Mouse (Mus musculus): ENCODE measurements around the gene Bphl. TPM values are rescaled to one million over a fixed set of nuclear protein-coding genes. Genes with fewer than 3 reads are reported as not detected.
"Not testable (repeated sequence)": the region's sequence is repeated elsewhere in the genome, so short reads cannot be mapped to it uniquely, and the experiment has no call there.

The Bphl gene
- polyA plus RNA-seq, 1 experiment from 2014 or later, result 72.1 TPM

GRCm38 (mm10) chr13:34076561-34077491 is 39.4 kb downstream of the Bphl start:
- Histone ChIP-seq H3K27me3 (no peaks in the 10 kb centered on the region; the same call in 1 of the 2 replicates), H3K4me1 (peaks cover 22% of the 10 kb centered on the region), H3K27ac (replicated peaks) (peak overlapping the region; percentile 71), H3K4me2 (replicated peaks) (peak overlapping the region; percentile 74), H3K9me3 (replicated peaks) (no peaks in the 10 kb centered on the region), H3K36me3 (0 out of 2 replicates have a peak, but pooled peaks cover 4% of the 10 kb centered on the region), H3K4me3 (replicated peaks) (peak overlapping the region; percentile 73), H3K9ac (no peak overlapping the region)
- WGBS, result 42% methylated on average over 20 of the region's 20 CpGs
- no peak; the same call in 1 of the 2 replicates for ATAC-seq (ENCODE audit: insufficient number of reproducible peaks, low FRiP score, low TSS enrichment, low read depth)

GRCm38 (mm10) chr13:34077492-34078271 is 40.3 kb downstream of the Bphl start, which contains the start of gene Tubb2a:
Gene Tubb2a, minus strand, starts transcription at chr13:34078007.
- H3K27ac ChIP-seq (replicated peaks), result peak within 1 kb of the TSS; percentile 71
- H3K9ac ChIP-seq, result peak within 1 kb of the TSS; percentile 62
- H3K36me3 ChIP-seq, result 0 out of 2 replicates have a peak, but pooled peaks cover 4% of the 10 kb centered on the region
- under 1% methylated on average over 45 of the region's 45 CpGs for WGBS
- peak within 1 kb of the TSS; percentile 73 for H3K4me3 ChIP-seq (replicated peaks)
- peak; percentile 92 for ATAC-seq (ENCODE audit: insufficient number of reproducible peaks, low FRiP score, low TSS enrichment, low read depth)
- H3K4me2 ChIP-seq (replicated peaks), result peak within 1 kb of the TSS; percentile 74
- peaks cover 22% of the 10 kb centered on the region for H3K4me1 ChIP-seq
- no peaks in the 10 kb centered on the region; the same call in 1 of the 2 replicates for H3K27me3 ChIP-seq
- no peaks in the 10 kb centered on the region for H3K9me3 ChIP-seq (replicated peaks)

- ATAC-seq (ENCODE audit: insufficient number of reproducible peaks, low FRiP score, low TSS enrichment, low read depth), result no peak
- no peak overlapping the region for H3K27ac ChIP-seq (replicated peaks)
- 0 out of 2 replicates have a peak, but pooled peaks cover 4% of the 10 kb centered on the region for H3K36me3 ChIP-seq
- peak overlapping the region; percentile 62; the same call in 1 of the 2 replicates for H3K9ac ChIP-seq
- H3K27me3 ChIP-seq, result no peaks in the 10 kb centered on the region; the same call in 1 of the 2 replicates
- H3K4me2 ChIP-seq (replicated peaks), result peak overlapping the region; percentile 74
- H3K4me1 ChIP-seq, result peaks cover 22% of the 10 kb centered on the region
- no peaks in the 10 kb centered on the region for H3K9me3 ChIP-seq (replicated peaks)
- peak overlapping the region; percentile 73 for H3K4me3 ChIP-seq (replicated peaks)
- WGBS, result 34% methylated on average over 16 of the region's 16 CpGs
Measured at GRCm38 (mm10) chr13:34078500-34079280, 41.3 kb downstream of the Bphl start.

GRCm38 (mm10) chr13:34079801-34080200 is 42.4 kb downstream of the Bphl start:
- no peak for ATAC-seq (ENCODE audit: insufficient number of reproducible peaks, low FRiP score, low TSS enrichment, low read depth)
- H3K9ac ChIP-seq, result no peak overlapping the region
- H3K4me1 ChIP-seq, result peaks cover 22% of the 10 kb centered on the region

GRCm38 (mm10) chr13:34081926-34082325 is 44.5 kb downstream of the Bphl start:
- H3K4me3 ChIP-seq (replicated peaks), result no peak overlapping the region
- WGBS, result 74% methylated on average over 4 of the region's 4 CpGs
- no peak for ATAC-seq (ENCODE audit: insufficient number of reproducible peaks, low FRiP score, low TSS enrichment, low read depth)

More at GRCm38 (mm10) chr13:34079801-34080200, 42.4 kb downstream of the Bphl start:
- no peaks in the 10 kb centered on the region for H3K9me3 ChIP-seq (replicated peaks)
- no peaks in the 10 kb centered on the region; the same call in 1 of the 2 replicates for H3K27me3 ChIP-seq
- 0 out of 2 replicates have a peak, but pooled peaks cover 4% of the 10 kb centered on the region for H3K36me3 ChIP-seq
- H3K4me2 ChIP-seq (replicated peaks), result no peak overlapping the region
- WGBS, result 80% methylated on average over 3 of the region's 3 CpGs
- no peak overlapping the region for H3K27ac ChIP-seq (replicated peaks)
- H3K4me3 ChIP-seq (replicated peaks), result no peak overlapping the region

GRCm38 (mm10) chr13:34084026-34084750 is 46.8 kb downstream of the Bphl start:
- WGBS, result 48% methylated on average over 9 of the region's 9 CpGs
- peak overlapping the region; percentile 40; the same call in 1 of the 2 replicates for H3K27ac ChIP-seq (replicated peaks)
- H3K27me3 ChIP-seq, result no peaks in the 10 kb centered on the region; the same call in 1 of the 2 replicates
- no peaks in the 10 kb centered on the region for H3K9me3 ChIP-seq (replicated peaks)
- ATAC-seq (ENCODE audit: insufficient number of reproducible peaks, low FRiP score, low TSS enrichment, low read depth), result no peak
- no peak overlapping the region for H3K4me2 ChIP-seq (replicated peaks)
- H3K36me3 ChIP-seq, result no peaks in the 10 kb centered on the region
- no peak overlapping the region for H3K4me3 ChIP-seq (replicated peaks)
- H3K4me1 ChIP-seq, result peaks cover 13% of the 10 kb centered on the region
- no peak overlapping the region for H3K9ac ChIP-seq

More at GRCm38 (mm10) chr13:34081926-34082325, 44.5 kb downstream of the Bphl start:
- Histone ChIP-seq H3K4me2 (replicated peaks) (no peak overlapping the region), H3K4me1 (peaks cover 11% of the 10 kb centered on the region), H3K9me3 (replicated peaks) (no peaks in the 10 kb centered on the region), H3K9ac (no peak overlapping the region), H3K36me3 (no peaks in the 10 kb centered on the region), H3K27me3 (no peaks in the 10 kb centered on the region; the same call in 1 of the 2 replicates), H3K27ac (replicated peaks) (no peak overlapping the region)

- WGBS, result 50% methylated on average over 7 of the region's 7 CpGs
- H3K27ac ChIP-seq (replicated peaks), result no peak overlapping the region
- no peak for ATAC-seq (ENCODE audit: insufficient number of reproducible peaks, low FRiP score, low TSS enrichment, low read depth)
Measured at GRCm38 (mm10) chr13:34087052-34087812, 49.8 kb downstream of the Bphl start.

GRCm38 (mm10) chr13:34088201-34088649 is 50.8 kb downstream of the Bphl start:
- not testable (repeated sequence) for H3K36me3 ChIP-seq; H3K27me3 ChIP-seq; H3K9me3 ChIP-seq (replicated peaks); ATAC-seq (ENCODE audit: insufficient number of reproducible peaks, low FRiP score, low TSS enrichment, low read depth); H3K4me2 ChIP-seq (replicated peaks); H3K9ac ChIP-seq; H3K4me3 ChIP-seq (replicated peaks)
- Histone ChIP-seq H3K4me1 (peaks cover 16% of the 10 kb centered on the region), H3K27ac (replicated peaks) (0 out of 2 replicates have a peak overlapping the region, but pooled peaks have one; percentile 19)
- 55% methylated on average over 5 of the region's 5 CpGs for whole genome bisulfite sequencing

More at GRCm38 (mm10) chr13:34087052-34087812, 49.8 kb downstream of the Bphl start:
- Histone ChIP-seq H3K4me2 (replicated peaks) (no peak overlapping the region), H3K36me3 (no peaks in the 10 kb centered on the region), H3K4me1 (peaks cover 16% of the 10 kb centered on the region), H3K4me3 (replicated peaks) (no peak overlapping the region), H3K9ac (no peak overlapping the region), H3K27me3 (no peaks in the 10 kb centered on the region), H3K9me3 (replicated peaks) (no peaks in the 10 kb centered on the region)

- Histone ChIP-seq H3K9me3 (replicated peaks) (no peaks in the 10 kb centered on the region), H3K4me3 (replicated peaks) (no peak overlapping the region; the same call in 1 of the 2 replicates), H3K27ac (replicated peaks) (peak overlapping the region; percentile 19; the same call in 1 of the 2 replicates), H3K4me1 (peaks cover 16% of the 10 kb centered on the region), H3K9ac (no peak overlapping the region), H3K36me3 (no peaks in the 10 kb centered on the region), H3K4me2 (replicated peaks) (no peak overlapping the region; the same call in 1 of the 2 replicates), H3K27me3 (no peaks in the 10 kb centered on the region)
- 40% methylated on average over 7 of the region's 7 CpGs for WGBS
- no peak for ATAC-seq (ENCODE audit: insufficient number of reproducible peaks, low FRiP score, low TSS enrichment, low read depth)
Measured at GRCm38 (mm10) chr13:34088871-34089288, 51.5 kb downstream of the Bphl start.

Data from embryonic facial prominence, embryonic 15.5 days (tissue).